Mouse (Mus musculus) cerebellum, adult 2 months (tissue): ENCODE results near the gene Celf1. TPM values are rescaled to one million over a fixed set of nuclear protein-coding genes. Genes with fewer than 3 reads are reported as not detected.

Experiments
- DNase-seq, 2 experiments: peaks; one replicate each; pipeline ENCODE4 v3.0.0; 2021
- H3K27ac ChIP-seq: fragments of 200-500 bp; 2 replicates; pipeline ENCODE4 v1.5.1; 2012; ENCODE audit warnings: low read length, control low read depth, inconsistent platforms; ENCODE audit not compliant: insufficient read depth
- H3K27me3 ChIP-seq: fragments of 200-500 bp; 2 replicates; pipeline ENCODE4 v1.6.1; 2012; ENCODE audit warnings: inconsistent platforms, mild to moderate bottlenecking, low read length, moderate library complexity; ENCODE audit not compliant: control insufficient read depth, insufficient read depth
- H3K4me1 ChIP-seq: fragments of 200-500 bp; 2 replicates; pipeline ENCODE4 v1.6.1; 2011; ENCODE audit warnings: low read length; ENCODE audit not compliant: control insufficient read depth, insufficient read depth
- H3K4me3 ChIP-seq: fragments of 200-500 bp; replicated peaks from 2 replicates; pipeline ENCODE3; 2011; ENCODE audit warnings: mild to moderate bottlenecking, low read depth, low read length, control low read depth; ENCODE audit not compliant: insufficient read depth
- CTCF ChIP-seq: fragments of 200-500 bp; IDR thresholded peaks from 2 replicates; pipeline ENCODE4 v1.5.1; 2011; ENCODE audit warnings: low read depth, mild to moderate bottlenecking, control low read depth, low read length, moderate library complexity, borderline replicate concordance; ENCODE audit not compliant: insufficient read depth
- POLR2A ChIP-seq: fragments of 200-500 bp; IDR thresholded peaks from 2 replicates; pipeline ENCODE4 v1.6.1; 2011; ENCODE audit warnings: low read length, control low read depth, borderline replicate concordance; ENCODE audit not compliant: insufficient read depth
- WGBS: fragments of 180-500 bp; shearing (Covaris S2); methylation state at CpG from one replicate; pipeline ENCODE4 v1.1.7; 2018; 5-methylcytosine and 5-hydroxymethylcytosine counted together
- polyA plus RNA-seq: library from polyadenylated mRNA; depleted of rRNA; stranded (reverse); fragments of >200 nt; gene quantifications from 2 replicates; pipeline ENCODE4 v1.2.3, GENCODE M21; 2012

Gene Celf1
- polyA plus RNA-seq, 1 experiment = 91.1 TPM

DNA sequence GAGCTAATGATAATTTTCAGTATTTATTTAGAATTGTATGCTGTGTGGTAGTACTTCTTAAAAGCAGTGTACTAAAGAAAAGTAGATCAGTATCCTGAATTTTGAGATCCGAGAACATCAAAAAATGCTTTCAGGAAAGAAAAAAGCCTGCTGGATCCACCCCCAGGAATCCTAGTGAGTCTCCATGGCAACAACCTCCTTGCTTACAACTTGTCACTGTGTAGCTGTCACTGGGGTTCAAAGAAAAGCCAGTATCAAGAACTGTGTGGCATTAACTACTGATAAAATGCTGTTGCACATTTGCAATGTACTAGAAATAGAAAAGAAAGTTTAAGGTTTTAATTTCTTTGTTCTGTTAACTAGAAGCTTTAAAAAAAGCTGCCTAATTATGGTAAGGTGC, 15.9 kb downstream of the Celf1 start:
- H3K4me3 ChIP-seq = no peak overlapping the region
- no peaks in the 10 kb centered on the region; the same call in 1 of the 2 replicates for H3K4me1 ChIP-seq
- WGBS = 0% methylated on average over 1 of the region's 1 CpGs
- TF ChIP-seq POLR2A (no peak), CTCF (no peak)
- peak in 1 of 2 experiments; percentile 46 for DNase-seq
- no peaks in the 10 kb centered on the region for H3K27me3 ChIP-seq
- H3K27ac ChIP-seq = no peak overlapping the region

DNA sequence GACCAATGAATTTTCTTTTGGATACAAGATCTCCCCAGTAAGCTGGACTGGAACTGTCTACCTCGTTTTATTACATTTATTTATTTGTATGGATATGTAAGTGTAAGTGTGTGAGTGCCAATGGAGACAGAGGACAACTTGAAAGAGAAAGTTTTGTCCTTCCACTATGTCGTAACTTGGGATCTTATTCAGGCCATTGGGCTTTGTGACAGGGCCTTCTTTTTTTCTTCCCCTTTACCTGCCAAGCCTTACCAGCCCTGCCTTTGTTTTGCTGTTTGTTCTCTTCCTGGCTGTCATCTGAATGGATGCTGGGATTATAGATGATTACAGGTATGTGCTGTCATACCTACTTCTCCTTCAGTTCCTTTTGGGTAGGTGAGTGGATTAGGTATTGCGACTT, 18.7 kb downstream of the Celf1 start:
- no peak for DNase-seq
- Histone ChIP-seq H3K27me3 (no peaks in the 10 kb centered on the region), H3K4me3 (no peak overlapping the region), H3K4me1 (peaks cover 3% of the 10 kb centered on the region; the same call in 1 of the 2 replicates), H3K27ac (no peak overlapping the region)
- 79% methylated on average over 3 of the region's 3 CpGs for WGBS
- TF ChIP-seq CTCF (no peak), POLR2A (no peak)

DNA sequence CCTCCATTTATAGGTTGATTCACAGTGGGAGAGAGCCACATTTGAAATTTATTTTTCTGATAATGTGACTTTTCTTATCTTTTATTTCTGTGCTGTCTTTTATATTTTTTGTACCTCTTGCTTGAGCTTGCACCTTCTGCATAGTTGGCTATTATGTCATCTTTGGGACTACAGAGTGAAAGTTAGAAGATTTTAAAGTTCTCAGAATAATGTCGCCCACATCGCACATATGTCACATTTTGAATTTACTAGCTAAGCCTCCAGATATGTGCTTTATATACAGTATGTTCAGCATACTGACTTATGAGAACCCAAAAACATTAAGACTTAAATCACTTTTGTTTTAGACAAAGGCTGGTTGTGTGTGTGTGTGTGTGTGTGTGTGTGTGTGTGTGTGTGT, 19.8 kb downstream of the Celf1 start:
- no peak overlapping the region; the same call in 1 of the 2 replicates for H3K27ac ChIP-seq
- DNase-seq = no peak
- 79% methylated on average over 2 of the region's 2 CpGs for WGBS

GRCm38 (mm10) chr2:90963304-90963703, 23.1 kb downstream of the Celf1 start:
- Histone ChIP-seq H3K27ac (peak overlapping the region; percentile 73; the same call in 1 of the 2 replicates), H3K27me3 (no peaks in the 10 kb centered on the region), H3K4me3 (no peak overlapping the region), H3K4me1 (peaks cover 18% of the 10 kb centered on the region; the same call in 1 of the 2 replicates)
- TF ChIP-seq CTCF (no peak), POLR2A (no peak)
- peak; percentile 56 to 82 for DNase-seq
- 31% methylated on average over 1 of the region's 1 CpGs for WGBS

More for the DNA sequence above, 19.8 kb downstream of the Celf1 start:
- Histone ChIP-seq H3K4me1 (peaks cover 8% of the 10 kb centered on the region; the same call in 1 of the 2 replicates), H3K27me3 (no peaks in the 10 kb centered on the region), H3K4me3 (no peak overlapping the region)
- TF ChIP-seq CTCF (no peak), POLR2A (no peak)

DNA sequence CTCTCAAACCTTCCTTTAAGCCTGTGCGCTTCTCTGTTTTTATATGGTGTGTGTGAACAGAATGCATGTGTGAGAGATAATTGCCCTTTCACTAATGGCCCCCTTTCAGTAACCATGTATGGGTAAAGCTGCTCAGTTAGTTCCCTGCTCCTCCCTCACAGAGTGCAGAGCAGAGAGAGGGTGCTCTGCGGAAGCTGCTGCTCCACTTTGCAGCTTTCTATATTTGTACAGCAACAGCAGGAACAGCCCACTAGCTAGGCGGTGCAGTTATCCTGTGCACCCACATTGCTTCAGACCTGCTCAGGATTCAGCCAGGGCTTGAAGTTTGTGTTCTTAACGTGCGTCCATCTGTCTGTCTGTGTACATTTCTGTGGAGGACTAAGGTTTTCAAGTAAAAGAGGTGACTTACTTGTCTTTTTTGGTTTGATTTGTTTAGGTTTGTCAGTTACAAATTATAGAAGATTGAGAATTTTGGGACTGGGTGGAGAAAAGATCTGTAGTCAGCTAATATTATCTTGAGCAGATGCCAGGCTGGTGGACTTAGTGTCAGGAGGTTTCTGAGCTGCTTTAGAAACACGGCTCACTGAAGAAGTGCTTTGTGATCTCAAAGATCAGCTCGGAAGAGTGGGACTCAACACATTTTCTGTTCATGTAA, 24.8 kb downstream of the Celf1 start:
- TF ChIP-seq POLR2A (peak; percentile 50; the same call in 1 of the 2 replicates), CTCF (no peak)
- DNase-seq = peak; percentile 69 to 74
- WGBS = 4% methylated on average over 7 of the region's 7 CpGs
- peak overlapping the region; percentile 48 for H3K4me3 ChIP-seq
- H3K4me1 ChIP-seq = peaks cover 25% of the 10 kb centered on the region; the same call in 1 of the 2 replicates
- peak overlapping the region; percentile 91 for H3K27ac ChIP-seq
- H3K27me3 ChIP-seq = no peaks in the 10 kb centered on the region

- DNase-seq = peak in 1 of 2 experiments; percentile 60
- 2% methylated on average over 2 of the region's 2 CpGs for WGBS
- TF ChIP-seq CTCF (no peak), POLR2A (no peak)
- peak overlapping the region; percentile 91 for H3K27ac ChIP-seq
- H3K4me3 ChIP-seq = peak overlapping the region; percentile 46
- no peaks in the 10 kb centered on the region for H3K27me3 ChIP-seq
- peaks cover 28% of the 10 kb centered on the region; the same call in 1 of the 2 replicates for H3K4me1 ChIP-seq
Observed at GRCm38 (mm10) chr2:90965466-90966080, 25.4 kb downstream of the Celf1 start.

DNA sequence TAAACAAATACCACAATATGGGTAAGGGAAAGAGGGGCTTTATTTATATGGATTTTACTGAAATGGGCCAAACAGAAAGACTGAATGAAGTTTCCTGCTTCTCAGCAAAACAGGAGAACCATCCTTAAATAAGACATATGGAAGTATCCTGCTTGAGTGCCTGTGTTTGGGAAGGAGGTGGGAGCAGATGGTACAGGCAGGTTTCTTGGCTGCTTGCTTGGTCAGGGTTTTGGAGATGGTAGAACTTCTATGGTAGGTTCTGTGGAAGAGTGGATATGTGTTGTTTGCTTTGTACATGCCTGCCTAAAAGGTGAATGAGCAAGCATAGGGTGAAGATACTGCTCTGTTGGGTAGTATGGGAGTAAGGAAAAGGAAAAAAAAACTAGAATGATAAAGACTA, 30.4 kb downstream of the Celf1 start:
- Histone ChIP-seq H3K27me3 (no peaks in the 10 kb centered on the region), H3K27ac (peak overlapping the region; percentile 29), H3K4me1 (peaks cover 30% of the 10 kb centered on the region; the same call in 1 of the 2 replicates), H3K4me3 (no peak overlapping the region)
- peak; percentile 80 to 92 for DNase-seq
- TF ChIP-seq POLR2A = no peak
- TF ChIP-seq CTCF = no peak

GRCm38 (mm10) chr2:90974101-90974500, 33.9 kb downstream of the Celf1 start:
- no peaks in the 10 kb centered on the region for H3K27me3 ChIP-seq

More at GRCm38 (mm10) chr2:90974101-90974500, 33.9 kb downstream of the Celf1 start:
- H3K4me3 ChIP-seq = no peak overlapping the region
- H3K4me1 ChIP-seq = peaks cover 35% of the 10 kb centered on the region
- peak in 1 of 2 experiments; percentile 80 for DNase-seq
- peak overlapping the region; percentile 71 for H3K27ac ChIP-seq
- TF ChIP-seq CTCF = no peak
- TF ChIP-seq POLR2A = no peak
